Mouse (Mus musculus): Measurements from ENCODE around the gene Med23.

Gene Med23

GRCm38 (mm10) chr10:24869760-24870290, at the start of gene Med23:
Gene Med23, plus strand, starts transcription at chr10:24869986.
- DNase-seq = peak; percentile 98 to 99

DNA sequence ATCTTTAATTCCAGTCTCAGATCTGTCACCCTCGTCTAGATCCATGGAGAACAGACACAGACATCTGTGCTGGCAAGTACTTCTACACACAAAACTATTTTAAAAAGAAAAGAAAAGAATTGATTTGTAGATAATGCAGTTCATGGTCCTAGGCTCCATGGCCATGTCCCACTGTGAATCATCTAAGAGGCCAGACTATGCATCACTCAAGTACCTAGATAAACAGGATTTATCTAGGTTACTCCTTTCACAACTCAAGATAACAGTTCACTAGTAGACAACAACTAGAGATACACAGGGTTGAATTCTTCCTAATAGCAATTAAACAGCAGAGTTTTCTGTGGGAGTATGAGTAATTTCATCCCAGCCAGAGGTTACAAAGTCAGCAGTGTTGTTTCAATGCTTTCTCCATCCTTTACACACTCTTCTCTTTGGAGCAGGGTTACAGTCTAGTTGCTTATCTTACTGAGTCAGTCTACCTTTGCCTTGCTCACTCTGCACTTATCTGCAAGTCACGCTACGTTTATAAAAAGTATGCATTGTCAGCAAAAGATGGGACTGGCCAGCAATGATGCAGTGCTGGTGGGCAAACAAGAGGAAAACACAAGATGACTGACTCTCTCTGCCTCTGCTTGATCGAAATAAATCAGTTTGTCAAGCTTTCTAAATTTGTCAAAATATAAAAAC, 47.7 kb upstream of the Med23 start:
- no peak for DNase-seq

DNA sequence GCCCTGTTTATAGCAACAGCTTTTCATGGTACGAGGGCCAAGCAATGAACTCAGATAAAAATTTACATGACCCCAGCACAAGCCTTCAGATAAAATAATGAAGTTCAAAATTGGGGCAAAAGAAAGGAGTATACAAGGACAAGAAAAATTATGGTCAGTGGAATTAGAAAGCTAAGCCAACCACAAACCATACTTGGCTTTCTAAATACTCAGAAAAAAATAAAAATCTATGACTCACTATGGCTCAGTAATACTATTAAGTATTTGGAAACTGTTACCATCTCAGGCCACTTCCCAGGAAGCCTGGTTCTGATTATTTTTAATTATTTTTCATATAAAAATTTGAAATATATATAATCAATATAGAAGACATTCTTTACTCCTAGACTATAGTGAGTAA, 46.9 kb upstream of the Med23 start:
- DNase-seq = no peak

DNA sequence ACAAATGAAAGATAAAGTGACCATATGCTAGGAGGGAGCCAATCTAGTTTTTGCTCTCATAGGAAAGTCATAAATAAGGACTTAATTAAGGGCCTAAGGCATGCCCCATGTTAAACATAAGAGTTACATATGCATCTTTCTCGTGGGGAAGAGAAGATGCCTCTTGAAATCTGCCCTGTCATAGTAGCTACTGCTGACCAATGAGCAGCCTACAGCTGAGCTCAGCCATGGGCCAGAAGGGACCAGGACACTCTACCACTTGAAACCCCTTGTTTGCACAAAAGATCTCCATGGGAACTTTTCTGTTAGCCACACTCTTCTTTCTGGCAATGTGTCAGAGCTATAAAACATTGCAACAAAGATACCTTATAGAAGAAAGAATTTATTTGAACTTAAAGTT, 46.5 kb upstream of the Med23 start:
- DNase-seq = no peak

DNA sequence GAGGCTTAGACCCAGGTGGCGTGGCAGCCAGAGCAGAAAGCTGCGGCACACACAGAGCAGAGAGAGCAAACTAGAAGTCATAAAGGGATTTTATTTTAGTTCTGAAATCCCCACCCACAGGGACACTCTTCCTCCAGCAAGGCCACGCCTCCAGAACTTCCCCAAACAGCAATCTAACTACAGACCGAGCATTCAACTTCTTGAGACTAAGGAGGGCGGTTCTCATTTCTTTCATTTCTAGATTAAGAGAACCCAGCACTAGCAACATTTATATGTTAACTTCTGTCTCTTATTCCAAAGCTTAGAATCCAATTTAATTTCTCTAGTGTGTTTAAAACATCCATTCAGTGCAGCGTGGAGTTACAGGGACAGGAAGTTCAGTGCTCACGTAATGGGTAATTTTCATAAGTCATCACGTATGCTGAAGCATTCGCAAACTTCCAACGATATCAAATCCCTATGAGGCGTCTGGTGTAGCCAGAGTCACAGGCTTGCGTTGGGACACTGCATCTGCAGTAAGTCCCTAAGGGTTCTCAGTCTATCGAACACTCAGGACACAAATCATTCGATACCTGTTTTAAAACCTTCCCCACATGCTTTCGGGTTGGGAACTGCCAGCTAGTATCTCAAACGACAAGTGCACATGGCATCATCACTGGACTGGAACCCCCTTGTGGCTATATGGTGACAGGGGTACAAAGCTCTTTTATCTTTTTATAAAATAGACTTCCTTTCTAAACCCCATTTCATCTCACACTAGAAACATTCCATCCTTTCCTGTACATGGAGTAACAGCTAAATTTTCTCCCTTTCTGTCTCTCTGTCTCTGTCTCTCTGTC, 45.9 kb upstream of the Med23 start:
- DNase-seq = no peak

DNA sequence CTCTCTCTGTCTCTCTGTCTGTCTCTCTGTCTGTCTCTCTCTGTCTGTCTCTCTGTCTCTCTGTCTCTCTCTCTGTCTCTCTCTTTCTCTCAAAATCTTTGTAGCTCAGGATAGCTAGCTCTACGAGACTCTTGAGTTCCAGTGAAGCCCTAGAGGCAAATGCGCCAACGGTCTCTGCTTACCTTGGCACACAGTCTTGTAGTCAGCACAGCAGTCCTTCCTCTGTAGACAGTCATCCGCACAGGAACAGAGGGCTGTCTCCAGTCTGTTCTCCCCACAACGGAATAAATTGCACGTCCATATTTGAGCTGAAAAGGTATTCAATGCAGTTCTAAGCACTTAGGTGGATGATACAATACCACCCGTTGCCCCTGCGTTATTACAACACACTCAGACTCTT, 45.2 kb upstream of the Med23 start:
- no peak for DNase-seq

DNA sequence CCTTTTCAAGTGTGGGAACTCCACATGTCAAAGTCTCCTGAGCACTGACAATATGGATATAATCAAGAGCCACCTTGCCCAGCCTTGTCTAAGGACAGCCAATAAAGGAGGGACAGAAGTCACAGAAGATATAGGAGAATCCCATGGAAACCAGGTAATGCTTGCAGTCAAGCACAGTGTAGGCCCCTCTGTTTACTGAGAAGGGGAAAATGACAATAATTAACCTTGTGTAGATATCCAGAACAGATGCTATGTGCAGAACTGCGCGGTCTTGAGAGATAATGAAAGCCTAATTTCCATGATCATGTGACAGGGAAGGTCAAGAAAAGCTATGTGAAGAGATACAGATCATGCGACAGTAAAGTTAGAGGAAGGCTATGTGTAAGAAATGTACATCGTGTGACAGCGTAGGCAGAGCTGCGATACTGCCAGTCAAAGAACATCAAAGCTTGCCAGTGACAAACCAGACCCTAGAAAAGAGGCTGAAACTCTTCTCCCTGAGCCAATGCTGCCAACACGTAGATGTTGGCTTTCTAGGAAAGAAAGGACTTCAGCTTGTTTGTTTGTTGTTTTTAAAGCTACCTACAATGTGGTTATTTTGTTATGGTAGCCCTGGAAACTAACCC, 44.2 kb upstream of the Med23 start:
- DNase-seq = no peak

DNA sequence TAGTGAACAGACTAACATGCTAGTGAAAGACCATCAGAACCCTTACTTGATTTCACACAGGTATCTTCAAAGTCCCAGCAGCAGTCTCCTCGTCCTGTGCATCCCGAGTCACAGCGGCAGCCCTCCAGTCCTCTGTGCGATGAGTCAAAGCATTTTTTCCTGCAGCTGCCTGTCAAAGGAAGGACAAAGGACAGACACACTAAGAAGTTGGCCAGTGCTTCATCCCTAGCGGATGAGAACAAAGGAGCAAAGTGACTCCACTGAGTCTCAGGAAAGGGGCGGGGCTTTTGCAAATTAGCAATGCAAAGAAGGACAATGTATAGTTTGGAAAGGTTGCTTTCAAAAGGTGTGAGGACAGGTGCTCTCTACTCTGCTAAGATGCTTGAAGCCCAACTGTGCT, 43.7 kb upstream of the Med23 start:
- no peak for DNase-seq

DNA sequence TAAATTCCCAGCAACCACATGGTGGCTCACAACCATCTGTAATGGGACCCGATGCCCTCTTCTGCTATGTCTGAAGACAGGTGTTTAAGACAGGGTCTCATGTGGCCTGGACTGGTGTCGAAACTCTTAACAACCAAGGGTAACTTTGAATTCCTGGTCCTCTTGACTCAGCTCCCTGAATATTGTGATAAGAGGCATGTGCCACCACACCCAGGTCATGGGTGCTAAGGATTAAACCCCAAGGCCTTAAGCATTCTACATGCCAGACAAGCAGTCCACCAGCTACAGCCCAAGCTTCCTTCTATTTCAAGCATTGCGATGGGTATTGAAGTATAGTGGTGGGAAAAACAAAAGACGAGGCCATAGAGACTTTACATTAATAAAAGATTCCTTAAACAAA, 41.6 kb upstream of the Med23 start:
- no peak for DNase-seq

GRCm38 (mm10) chr10:24830448-24830847, 39.3 kb upstream of the Med23 start:
- DNase-seq = no peak

GRCm38 (mm10) chr10:24831377-24832095, 38.2 kb upstream of the Med23 start:
- DNase-seq = no peak

GRCm38 (mm10) chr10:24832306-24832705, 37.5 kb upstream of the Med23 start:
- DNase-seq = no peak

DNA sequence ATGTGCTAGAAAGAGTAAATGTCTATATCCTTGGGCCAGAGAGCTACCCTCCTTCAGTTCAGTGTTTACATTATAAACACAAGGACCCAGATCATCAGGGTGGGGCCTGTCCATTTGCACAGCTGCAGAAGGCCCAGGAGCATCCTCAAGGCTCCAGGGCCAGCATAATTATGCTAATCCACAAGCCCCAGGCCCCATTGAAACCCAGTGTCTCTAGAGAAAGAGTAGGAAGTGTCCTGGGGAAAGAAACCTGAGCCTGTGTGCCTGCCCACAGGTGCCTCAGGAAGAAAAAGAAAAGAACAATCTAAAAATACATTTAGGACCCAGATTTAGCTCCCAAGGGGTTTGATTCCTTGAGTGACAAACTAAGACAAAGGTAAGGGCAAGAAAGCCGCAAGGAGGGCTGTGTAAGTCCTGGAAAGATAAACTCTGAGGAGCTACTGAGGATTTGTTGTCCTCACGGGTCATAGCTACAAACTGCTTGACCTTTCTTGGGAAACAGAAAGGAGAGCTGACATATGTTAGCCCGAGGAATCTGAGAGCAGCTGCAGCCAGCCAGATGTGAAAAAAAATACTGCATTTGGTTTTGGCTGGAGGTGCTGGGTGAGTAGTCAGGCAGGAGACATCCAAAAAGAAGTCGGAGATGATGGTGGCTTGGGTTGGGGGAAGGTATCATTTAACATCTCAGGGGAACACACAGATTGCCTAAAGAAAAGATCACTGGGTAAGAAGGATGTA, 35.0 kb upstream of the Med23 start:
- no peak for DNase-seq

GRCm38 (mm10) chr10:24835702-24836342, 34.0 kb upstream of the Med23 start:
- DNase-seq = no peak

GRCm38 (mm10) chr10:24836366-24837038, 33.3 kb upstream of the Med23 start:
- no peak for DNase-seq

- DNase-seq = no peak
Observed at GRCm38 (mm10) chr10:24840795-24841194, 29.0 kb upstream of the Med23 start.

GRCm38 (mm10) chr10:24841998-24842397, 27.8 kb upstream of the Med23 start:
- no peak for DNase-seq

- DNase-seq = no peak
Observed at GRCm38 (mm10) chr10:24842676-24843075, 27.1 kb upstream of the Med23 start, which contains the start of gene Enpp3. Gene Enpp3, minus strand, starts transcription at chr10:24842823.

GRCm38 (mm10) chr10:24863146-24863545, 6.6 kb upstream of the Med23 start:
- DNase-seq = no peak

GRCm38 (mm10) chr10:24864434-24864833, 5.4 kb upstream of the Med23 start:
- peak; percentile 11 to 16 for DNase-seq

DNA sequence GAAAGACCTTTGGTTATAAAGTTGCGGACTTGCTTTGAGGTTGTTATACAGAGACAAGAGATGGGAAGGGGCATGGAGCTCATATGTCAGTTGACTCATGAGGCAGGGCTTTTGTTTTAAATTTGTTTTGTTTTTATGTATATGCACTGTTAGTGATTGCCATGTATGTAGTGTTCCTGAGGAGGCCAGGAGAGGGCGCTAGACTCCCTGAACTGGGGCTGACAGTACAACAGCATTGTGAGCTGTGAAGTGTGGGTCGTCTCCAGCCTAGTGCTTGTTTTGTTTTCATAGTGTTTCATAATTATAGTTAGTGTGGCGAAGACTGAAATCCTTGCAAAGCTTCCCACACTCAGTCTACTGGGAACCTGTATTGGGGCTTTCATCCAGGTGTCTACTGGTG, 3.8 kb downstream of the Med23 start:
- peak in 1 of 2 experiments; percentile 15 for DNase-seq

Measured in kidney, postnatal 4 days (tissue).